Mouse (Mus musculus): ENCODE measurements around the gene Csk. TPM values are rescaled to one million over a fixed set of nuclear protein-coding genes. Genes with fewer than 3 reads are reported as not detected.

The Csk gene
- polyA plus RNA-seq, 1 experiment from 2014 or later, result 25.5 TPM

GRCm38 (mm10) chr9:57617556-57618169 is 35.8 kb downstream of the Csk start:
- Histone ChIP-seq H3K36me3 (ENCODE audit: control insufficient read depth, insufficient read depth, low read length) (no peaks in the 10 kb centered on the region), H3K4me1 (replicated peaks; ENCODE audit: control insufficient read depth, insufficient read depth, low read length) (no peaks in the 10 kb centered on the region), H3K4me3 (ENCODE audit: low read length) (no peak overlapping the region), H3K9ac (ENCODE audit: low read length) (no peak overlapping the region), H3K27me3 (ENCODE audit: control insufficient read depth, insufficient read depth, low read depth, low read length) (no peaks in the 10 kb centered on the region), H3K4me2 (ENCODE audit: low read depth, low read length) (no peak overlapping the region), H3K27ac (ENCODE audit: low read length) (no peak overlapping the region), H3K9me3 (ENCODE audit: control insufficient read depth, low read length) (no peaks in the 10 kb centered on the region)
- ATAC-seq (ENCODE audit: low read depth), result no peak
- 65% methylated on average over 8 of the region's 8 CpGs for WGBS

- H3K27me3 ChIP-seq (ENCODE audit: control insufficient read depth, insufficient read depth, low read depth, low read length), result no peaks in the 10 kb centered on the region
- no peak overlapping the region for H3K4me3 ChIP-seq (ENCODE audit: low read length)
- ATAC-seq (ENCODE audit: low read depth), result no peak
- no peak overlapping the region for H3K4me2 ChIP-seq (ENCODE audit: low read depth, low read length)
- no peak overlapping the region for H3K27ac ChIP-seq (ENCODE audit: low read length)
- no peaks in the 10 kb centered on the region for H3K9me3 ChIP-seq (ENCODE audit: control insufficient read depth, low read length)
- WGBS, result 68% methylated on average over 4 of the region's 4 CpGs
- no peaks in the 10 kb centered on the region for H3K36me3 ChIP-seq (ENCODE audit: control insufficient read depth, insufficient read depth, low read length)
- H3K9ac ChIP-seq (ENCODE audit: low read length), result no peak overlapping the region
- no peaks in the 10 kb centered on the region for H3K4me1 ChIP-seq (replicated peaks; ENCODE audit: control insufficient read depth, insufficient read depth, low read length)
These were observed 38.6 kb downstream of the Csk start for GRCm38 (mm10) chr9:57614786-57615185.

GRCm38 (mm10) chr9:57613975-57614374 is 39.5 kb downstream of the Csk start:
- H3K36me3 ChIP-seq (ENCODE audit: control insufficient read depth, insufficient read depth, low read length), result no peaks in the 10 kb centered on the region
- WGBS, result 72% methylated on average over 7 of the region's 7 CpGs
- H3K9ac ChIP-seq (ENCODE audit: low read length), result no peak overlapping the region
- H3K27ac ChIP-seq (ENCODE audit: low read length), result no peak overlapping the region
- H3K4me1 ChIP-seq (replicated peaks; ENCODE audit: control insufficient read depth, insufficient read depth, low read length), result no peaks in the 10 kb centered on the region
- no peak overlapping the region for H3K4me3 ChIP-seq (ENCODE audit: low read length)
- no peaks in the 10 kb centered on the region for H3K9me3 ChIP-seq (ENCODE audit: control insufficient read depth, low read length)
- no peak overlapping the region for H3K4me2 ChIP-seq (ENCODE audit: low read depth, low read length)
- no peak for ATAC-seq (ENCODE audit: low read depth)
- no peaks in the 10 kb centered on the region for H3K27me3 ChIP-seq (ENCODE audit: control insufficient read depth, insufficient read depth, low read depth, low read length)

- Histone ChIP-seq H3K9me3 (ENCODE audit: control insufficient read depth, low read length) (no peaks in the 10 kb centered on the region), H3K9ac (ENCODE audit: low read length) (no peak overlapping the region), H3K36me3 (ENCODE audit: control insufficient read depth, insufficient read depth, low read length) (no peaks in the 10 kb centered on the region), H3K27ac (ENCODE audit: low read length) (no peak overlapping the region), H3K4me1 (replicated peaks; ENCODE audit: control insufficient read depth, insufficient read depth, low read length) (no peaks in the 10 kb centered on the region), H3K4me3 (ENCODE audit: low read length) (no peak overlapping the region), H3K27me3 (ENCODE audit: control insufficient read depth, insufficient read depth, low read depth, low read length) (no peaks in the 10 kb centered on the region), H3K4me2 (ENCODE audit: low read depth, low read length) (no peak overlapping the region)
- no peak for ATAC-seq (ENCODE audit: low read depth)
- WGBS, result 63% methylated on average over 7 of the region's 7 CpGs
These were observed 40.8 kb downstream of the Csk start for GRCm38 (mm10) chr9:57612587-57612986.

DNA sequence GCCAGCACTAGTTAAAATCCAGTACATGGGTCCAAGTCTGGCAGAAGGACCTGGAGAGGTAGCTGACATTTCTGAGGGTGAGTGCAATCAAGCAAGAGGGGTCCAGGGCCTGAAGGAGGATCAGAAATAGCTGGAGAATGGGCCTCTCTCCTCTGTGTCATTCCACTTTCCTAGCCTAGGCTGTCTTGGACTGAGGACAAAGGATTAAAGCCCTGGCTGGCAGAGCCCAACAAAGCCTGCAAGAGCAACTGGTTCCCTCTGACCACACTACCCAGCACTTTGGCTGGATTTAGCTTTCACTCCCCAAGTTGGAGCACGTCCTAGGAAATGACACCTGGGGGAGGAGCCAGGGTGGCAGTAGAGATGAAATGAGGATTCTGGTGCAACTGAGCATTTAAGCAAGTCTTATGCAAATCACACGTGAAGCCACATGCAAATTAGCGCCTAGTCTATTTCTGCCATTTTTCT is 43.0 kb downstream of the Csk start:
- no peak overlapping the region for H3K4me3 ChIP-seq (ENCODE audit: low read length)
- ATAC-seq (ENCODE audit: low read depth), result no peak
- no peaks in the 10 kb centered on the region for H3K36me3 ChIP-seq (ENCODE audit: control insufficient read depth, insufficient read depth, low read length)
- no peak overlapping the region for H3K9ac ChIP-seq (ENCODE audit: low read length)
- 53% methylated on average over 3 of the region's 3 CpGs for WGBS
- H3K9me3 ChIP-seq (ENCODE audit: control insufficient read depth, low read length), result no peaks in the 10 kb centered on the region
- H3K4me2 ChIP-seq (ENCODE audit: low read depth, low read length), result no peak overlapping the region
- no peak overlapping the region for H3K27ac ChIP-seq (ENCODE audit: low read length)
- H3K4me1 ChIP-seq (replicated peaks; ENCODE audit: control insufficient read depth, insufficient read depth, low read length), result no peaks in the 10 kb centered on the region
- H3K27me3 ChIP-seq (ENCODE audit: control insufficient read depth, insufficient read depth, low read depth, low read length), result peaks cover 9% of the 10 kb centered on the region

DNA sequence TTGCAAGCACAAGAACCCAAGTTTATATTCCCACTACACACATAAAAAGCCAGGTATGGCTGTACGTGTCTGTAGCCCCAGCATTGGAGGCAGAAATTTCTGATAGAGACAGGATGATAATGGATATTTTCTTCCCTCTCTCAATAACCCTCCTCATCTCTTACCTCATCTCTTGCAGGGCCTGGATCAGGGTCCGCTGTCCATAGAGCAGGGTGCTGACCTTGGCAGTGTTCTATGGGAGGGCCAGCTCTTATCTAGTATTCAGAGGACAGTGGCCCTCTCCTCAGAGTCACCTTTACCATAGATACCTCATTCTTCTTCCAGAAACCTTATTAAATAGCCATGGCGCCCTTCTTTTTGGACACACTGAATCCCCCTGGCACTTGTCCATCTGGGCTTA is 43.6 kb downstream of the Csk start:
- H3K4me3 ChIP-seq (ENCODE audit: low read length), result no peak overlapping the region
- no peak for ATAC-seq (ENCODE audit: low read depth)
- peaks cover 10% of the 10 kb centered on the region for H3K27me3 ChIP-seq (ENCODE audit: control insufficient read depth, insufficient read depth, low read depth, low read length)
- H3K36me3 ChIP-seq (ENCODE audit: control insufficient read depth, insufficient read depth, low read length), result no peaks in the 10 kb centered on the region
- H3K9ac ChIP-seq (ENCODE audit: low read length), result no peak overlapping the region
- no peaks in the 10 kb centered on the region for H3K4me1 ChIP-seq (replicated peaks; ENCODE audit: control insufficient read depth, insufficient read depth, low read length)
- no peaks in the 10 kb centered on the region for H3K9me3 ChIP-seq (ENCODE audit: control insufficient read depth, low read length)
- H3K4me2 ChIP-seq (ENCODE audit: low read depth, low read length), result no peak overlapping the region
- no peak overlapping the region for H3K27ac ChIP-seq (ENCODE audit: low read length)
- 38% methylated on average over 3 of the region's 3 CpGs for WGBS

DNA sequence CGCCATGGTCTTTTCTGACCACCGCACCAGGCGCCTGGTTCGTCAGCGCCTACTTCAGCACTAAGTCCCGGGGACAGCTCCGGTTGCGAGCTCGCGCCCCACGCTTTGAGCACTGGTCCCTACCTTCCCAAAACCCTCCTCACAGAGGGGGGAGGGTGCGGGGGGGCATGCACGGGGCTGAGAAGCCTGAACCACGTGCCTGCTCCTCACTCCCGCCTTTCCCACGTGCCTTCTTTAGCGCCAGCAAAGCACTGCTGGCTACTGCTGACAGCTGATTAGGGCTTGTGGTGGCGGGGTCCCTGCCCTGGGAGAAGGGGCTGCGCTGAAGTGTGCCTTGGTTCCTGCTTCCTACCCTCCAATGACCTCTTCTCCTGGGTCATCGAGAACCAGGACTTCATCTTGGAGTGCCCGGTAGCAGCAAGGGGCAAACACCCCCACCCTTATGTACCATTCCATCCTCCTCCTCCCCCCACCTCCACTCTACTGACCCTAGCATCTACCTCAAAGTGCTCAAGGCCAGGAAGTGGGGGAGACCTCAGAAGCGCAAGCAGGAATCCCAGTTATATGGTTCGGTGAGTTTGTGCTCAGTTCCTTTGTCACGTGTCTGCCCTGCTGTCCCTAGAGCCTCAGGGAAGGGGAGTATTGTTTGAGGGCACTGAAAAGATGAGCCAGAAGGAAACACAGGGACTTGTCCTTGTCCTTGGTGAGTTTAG is 47.1 kb downstream of the Csk start, which contains the start of gene Cplx3:
Gene Cplx3 (minus strand): TSS at position 143 of the 713 bp plus-strand sequence.
- Histone ChIP-seq H3K9ac (ENCODE audit: low read length) (no peak within 1 kb of the TSS), H3K4me2 (ENCODE audit: low read depth, low read length) (no peak within 1 kb of the TSS), H3K4me3 (ENCODE audit: low read length) (no peak within 1 kb of the TSS), H3K36me3 (ENCODE audit: control insufficient read depth, insufficient read depth, low read length) (no peaks in the 10 kb centered on the region), H3K27me3 (ENCODE audit: control insufficient read depth, insufficient read depth, low read depth, low read length) (peaks cover 10% of the 10 kb centered on the region), H3K4me1 (replicated peaks; ENCODE audit: control insufficient read depth, insufficient read depth, low read length) (peaks cover 1% of the 10 kb centered on the region; the same call in 1 of the 2 replicates), H3K9me3 (ENCODE audit: control insufficient read depth, low read length) (no peaks in the 10 kb centered on the region), H3K27ac (ENCODE audit: low read length) (no peak within 1 kb of the TSS)
- ATAC-seq (ENCODE audit: low read depth), result peak; percentile 41; the same call in 1 of the 2 replicates
- 8% methylated on average over 24 of the region's 24 CpGs for WGBS

DNA sequence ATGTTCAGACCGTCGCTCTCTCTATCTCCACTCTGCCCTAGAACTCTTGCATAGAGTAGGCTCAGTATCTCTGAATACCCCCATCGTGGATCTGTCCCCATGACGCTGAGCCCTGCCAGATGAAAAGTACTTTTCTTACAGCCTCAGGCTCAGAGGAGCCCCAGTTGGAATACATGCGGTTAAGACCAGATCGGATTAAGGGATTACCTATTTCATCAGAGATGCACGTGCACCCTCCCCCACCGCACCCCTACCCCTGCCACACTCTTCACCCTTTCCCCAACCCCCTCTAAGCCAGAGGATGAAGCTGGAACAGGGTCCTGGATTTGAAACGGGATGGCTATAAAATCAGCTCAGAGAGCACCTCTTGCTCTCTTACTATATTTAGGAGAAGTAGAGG is 47.9 kb downstream of the Csk start:
- ATAC-seq (ENCODE audit: low read depth), result no peak

DNA sequence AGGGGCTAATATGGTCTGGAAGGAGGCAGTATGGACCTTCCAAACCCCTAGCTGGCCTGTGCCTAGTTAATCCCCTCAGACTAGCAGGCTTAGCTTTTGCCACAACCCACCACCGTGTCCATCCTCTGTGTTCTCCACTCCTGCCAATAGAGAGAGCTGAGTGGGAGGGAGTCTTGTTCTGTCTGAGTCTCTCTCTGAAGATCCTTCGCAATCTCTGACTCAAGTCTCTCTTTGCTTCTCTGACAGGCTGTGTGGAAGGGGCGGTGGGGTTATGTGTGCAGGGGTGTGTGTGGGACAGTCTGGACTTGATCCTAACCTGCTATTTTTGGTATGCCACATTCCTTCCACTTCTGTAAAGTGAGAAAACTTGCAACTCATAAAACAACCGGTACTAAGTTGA is 48.6 kb downstream of the Csk start:
- Histone ChIP-seq H3K4me2 (ENCODE audit: low read depth, low read length) (no peak overlapping the region), H3K36me3 (ENCODE audit: control insufficient read depth, insufficient read depth, low read length) (no peaks in the 10 kb centered on the region), H3K9ac (ENCODE audit: low read length) (no peak overlapping the region), H3K4me3 (ENCODE audit: low read length) (no peak overlapping the region), H3K27me3 (ENCODE audit: control insufficient read depth, insufficient read depth, low read depth, low read length) (peaks cover 10% of the 10 kb centered on the region), H3K9me3 (ENCODE audit: control insufficient read depth, low read length) (no peaks in the 10 kb centered on the region), H3K27ac (ENCODE audit: low read length) (no peak overlapping the region), H3K4me1 (replicated peaks; ENCODE audit: control insufficient read depth, insufficient read depth, low read length) (peaks cover 10% of the 10 kb centered on the region)
- 67% methylated on average over 4 of the region's 4 CpGs for WGBS
- no peak for ATAC-seq (ENCODE audit: low read depth)

More for the DNA sequence above, 47.9 kb downstream of the Csk start:
- Histone ChIP-seq H3K4me2 (ENCODE audit: low read depth, low read length) (no peak overlapping the region), H3K9ac (ENCODE audit: low read length) (no peak overlapping the region), H3K27me3 (ENCODE audit: control insufficient read depth, insufficient read depth, low read depth, low read length) (peaks cover 10% of the 10 kb centered on the region), H3K36me3 (ENCODE audit: control insufficient read depth, insufficient read depth, low read length) (no peaks in the 10 kb centered on the region), H3K9me3 (ENCODE audit: control insufficient read depth, low read length) (no peaks in the 10 kb centered on the region), H3K27ac (ENCODE audit: low read length) (no peak overlapping the region), H3K4me3 (ENCODE audit: low read length) (no peak overlapping the region), H3K4me1 (replicated peaks; ENCODE audit: control insufficient read depth, insufficient read depth, low read length) (peaks cover 9% of the 10 kb centered on the region)
- 22% methylated on average over 9 of the region's 9 CpGs for WGBS

All from lung, embryonic 16.5 days (tissue).